Mouse (Mus musculus) ovary, postnatal 10 days (tissue): Measurements from ENCODE around the gene Aamdc.

ENCODE experiments used
- DNase-seq: peaks from one replicate; pipeline ENCODE4 v3.0.0; 2022; ENCODE audit warnings: low spot score

The Aamdc gene

GRCm38 (mm10) chr7:97579067-97579975 is at the start of gene Aamdc, which contains the start of gene Rsf1:
Gene Aamdc (minus strand): TSS chr7:97579497.
Gene Rsf1 (plus strand): TSS chr7:97579889.
- DNase-seq: peak; percentile 69

GRCm38 (mm10) chr7:97623402-97623801 is 44.1 kb upstream of the Aamdc start:
- no peak for DNase-seq

DNA sequence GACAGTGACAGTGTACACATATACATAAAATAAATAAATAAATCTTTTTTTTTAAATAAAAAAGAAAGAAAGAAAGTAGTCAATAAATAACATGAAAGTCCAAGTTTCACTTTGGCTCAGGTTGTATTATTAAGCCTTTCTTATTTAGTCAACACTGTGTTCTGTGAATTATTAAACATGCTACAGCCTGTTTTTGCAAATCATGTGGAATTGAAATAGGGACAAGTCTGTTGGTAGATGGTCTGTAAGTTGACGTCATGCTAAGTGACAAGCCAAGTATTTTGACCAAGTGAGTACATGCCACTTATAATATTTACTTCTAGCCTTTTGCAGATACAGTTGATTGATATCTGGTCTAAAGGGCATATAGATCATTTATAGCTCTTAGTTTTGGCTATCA is 43.4 kb upstream of the Aamdc start:
- DNase-seq: no peak

DNA sequence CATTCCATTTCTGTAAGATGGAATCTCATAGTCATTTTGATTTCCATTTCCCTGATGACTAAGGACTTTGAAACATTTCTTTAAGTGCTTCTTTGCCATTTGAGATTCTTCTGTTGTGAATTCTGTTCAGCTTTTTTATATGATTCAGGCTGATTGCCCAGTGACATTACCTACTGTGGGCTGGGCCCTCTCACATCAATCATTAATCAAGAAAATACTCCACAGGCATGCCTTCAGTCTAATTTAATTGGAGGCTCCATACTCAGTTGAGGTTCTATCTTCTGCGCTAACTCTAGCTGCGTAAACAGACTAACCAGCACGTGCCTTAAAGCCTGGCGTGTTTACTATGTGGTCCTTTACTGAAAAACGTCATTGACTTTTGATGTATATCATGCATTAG is 42.0 kb upstream of the Aamdc start:
- DNase-seq: no peak

GRCm38 (mm10) chr7:97598548-97598947 is 19.3 kb upstream of the Aamdc start:
- DNase-seq: no peak

DNA sequence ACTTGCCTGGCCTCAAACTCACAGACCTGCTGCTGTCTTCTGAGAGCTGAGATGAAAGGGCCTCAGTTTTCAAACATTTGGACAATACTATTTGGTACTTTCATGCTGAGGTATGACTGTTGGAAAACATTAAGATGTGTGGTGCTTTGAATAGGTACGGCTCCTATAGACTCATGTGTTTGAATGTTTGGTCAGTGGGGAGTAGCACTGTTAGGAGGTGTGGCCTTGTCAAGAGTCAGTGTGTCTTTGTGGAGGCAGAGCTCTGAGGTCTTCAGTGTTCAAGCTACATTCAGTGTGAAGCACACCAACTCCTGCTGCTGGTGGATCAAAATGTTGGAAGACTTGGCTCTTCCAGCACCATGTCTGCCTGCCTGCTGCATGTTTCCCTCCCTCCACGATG is 14.2 kb upstream of the Aamdc start:
- no peak for DNase-seq

DNA sequence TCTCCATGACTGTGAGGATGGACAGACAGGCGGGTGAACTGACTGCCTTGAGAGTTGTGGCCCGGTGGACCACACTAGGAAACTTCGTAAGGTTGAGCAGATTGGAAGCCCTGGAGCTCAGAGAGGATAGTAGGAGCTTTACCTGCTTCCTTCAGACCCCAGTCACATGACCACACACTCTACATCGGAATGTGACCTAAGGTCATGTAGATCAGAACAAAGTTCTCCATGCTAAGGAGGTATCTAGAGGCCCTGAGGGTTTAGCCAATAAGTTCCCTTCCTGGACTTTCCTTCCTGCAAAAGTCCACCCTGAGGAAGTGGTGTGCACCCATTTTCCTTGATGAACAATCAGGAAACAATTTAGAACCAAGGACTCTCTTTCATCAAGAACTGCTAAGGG is 13.1 kb upstream of the Aamdc start:
- no peak for DNase-seq

GRCm38 (mm10) chr7:97591336-97591735 is 12.0 kb upstream of the Aamdc start:
- DNase-seq: no peak

- no peak for DNase-seq
Observed at GRCm38 (mm10) chr7:97590488-97590887, 11.2 kb upstream of the Aamdc start.

DNA sequence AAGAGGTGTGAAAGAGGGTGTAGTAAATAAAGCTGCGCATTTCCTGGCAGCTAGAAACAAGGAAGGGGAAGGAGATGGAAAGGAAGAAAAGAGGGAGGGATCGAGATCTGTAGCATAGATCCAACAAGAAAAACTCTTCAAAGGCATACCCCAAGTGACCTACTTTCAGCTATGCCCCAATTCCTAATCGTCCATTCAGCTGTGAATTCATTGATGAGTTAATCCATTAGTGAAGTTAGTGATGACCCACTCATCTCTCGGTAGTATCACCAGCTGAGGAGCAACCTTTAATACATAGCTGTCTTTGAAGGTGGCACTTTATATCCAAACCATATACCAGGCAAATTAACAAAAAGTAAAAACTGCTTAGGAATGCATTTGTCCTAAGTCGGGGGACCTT is 9.2 kb upstream of the Aamdc start:
- DNase-seq: no peak

GRCm38 (mm10) chr7:97580843-97581214 is 1.5 kb upstream of the Aamdc start:
- peak; percentile 49 for DNase-seq

- peak; percentile 45 for DNase-seq
Observed at GRCm38 (mm10) chr7:97579976-97580842, 912 bp upstream of the Aamdc start.

- no peak for DNase-seq
Observed at GRCm38 (mm10) chr7:97578361-97579066, 783 bp downstream of the Aamdc start.

- no peak for DNase-seq
Observed at GRCm38 (mm10) chr7:97570389-97570788, 8.9 kb downstream of the Aamdc start.

- DNase-seq: no peak
Observed at GRCm38 (mm10) chr7:97569372-97569771, 9.9 kb downstream of the Aamdc start.

GRCm38 (mm10) chr7:97563576-97563975 is 15.7 kb downstream of the Aamdc start:
- no peak for DNase-seq

- no peak for DNase-seq
Observed at GRCm38 (mm10) chr7:97550673-97551072, 28.6 kb downstream of the Aamdc start.

DNA sequence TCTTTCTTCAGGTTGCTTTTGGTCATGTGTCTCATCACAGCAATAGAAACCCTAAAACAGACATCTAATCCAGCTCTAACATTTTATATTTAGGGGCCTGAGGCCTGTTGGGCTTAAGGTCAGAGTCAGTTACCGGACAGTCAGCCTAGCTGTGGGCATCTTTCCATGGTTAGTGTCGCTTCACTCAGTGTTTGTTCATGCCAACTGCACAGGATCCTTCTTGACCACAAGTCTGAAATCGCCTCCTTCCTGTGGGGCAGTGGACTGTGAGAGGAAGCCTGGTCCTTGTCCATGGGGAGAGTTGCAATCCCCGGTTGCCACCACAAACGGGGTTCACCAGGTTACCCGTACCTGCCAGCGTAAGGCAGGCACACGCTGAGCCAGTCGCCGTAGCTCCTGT is 30.0 kb downstream of the Aamdc start:
- no peak for DNase-seq

DNA sequence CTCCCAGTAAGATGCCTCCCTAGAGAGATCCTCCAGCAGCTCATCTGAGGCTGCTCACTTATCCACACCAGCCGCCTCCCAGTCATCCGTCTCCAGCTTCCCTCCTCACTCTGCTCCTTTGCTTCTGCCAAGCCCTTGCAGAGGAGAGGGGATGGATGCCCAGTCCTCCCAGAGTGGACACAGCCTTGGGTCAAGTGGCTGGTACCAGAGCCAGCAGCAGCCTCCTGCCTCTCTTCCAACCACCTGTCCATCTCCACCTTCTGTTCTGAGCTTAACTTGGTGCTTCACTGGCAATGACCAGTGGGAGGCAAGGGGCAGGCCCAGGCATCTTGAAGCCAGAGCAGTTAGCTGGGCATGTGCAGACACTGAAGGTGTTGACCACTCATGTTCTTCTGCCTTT is 32.8 kb downstream of the Aamdc start:
- DNase-seq: no peak

- DNase-seq: no peak
Observed at GRCm38 (mm10) chr7:97536571-97536970, 42.7 kb downstream of the Aamdc start.

- no peak for DNase-seq
Observed at GRCm38 (mm10) chr7:97535531-97535930, 43.8 kb downstream of the Aamdc start.

DNA sequence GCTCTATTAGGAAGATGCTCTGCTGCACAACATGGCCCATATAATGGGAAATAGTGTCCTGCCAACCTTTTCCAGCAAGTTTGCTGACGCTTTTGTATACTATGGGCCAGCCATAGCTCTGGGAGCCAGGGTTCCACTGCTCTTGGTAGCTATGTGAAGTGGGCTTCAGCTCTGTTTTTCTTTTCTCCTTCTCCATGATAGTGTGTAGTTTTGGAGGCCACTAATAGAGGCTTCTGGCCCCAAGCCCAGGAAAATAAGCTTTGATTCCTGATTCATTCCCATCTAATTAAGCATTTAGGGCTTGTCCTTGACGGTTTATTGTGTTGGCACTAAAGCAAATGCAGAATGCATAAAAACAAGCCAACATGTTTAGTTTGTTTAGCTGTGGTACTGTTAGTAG is 59.4 kb downstream of the Aamdc start:
- no peak for DNase-seq
